Mouse (Mus musculus): ENCODE measurements at regions not wholly inside any gene's neighbourhood (a gene's known extent, or its start where the extent isn't known, plus 50 kb on each side); places are given as distances from the start of the nearest gene placed in this dataset.

DNA sequence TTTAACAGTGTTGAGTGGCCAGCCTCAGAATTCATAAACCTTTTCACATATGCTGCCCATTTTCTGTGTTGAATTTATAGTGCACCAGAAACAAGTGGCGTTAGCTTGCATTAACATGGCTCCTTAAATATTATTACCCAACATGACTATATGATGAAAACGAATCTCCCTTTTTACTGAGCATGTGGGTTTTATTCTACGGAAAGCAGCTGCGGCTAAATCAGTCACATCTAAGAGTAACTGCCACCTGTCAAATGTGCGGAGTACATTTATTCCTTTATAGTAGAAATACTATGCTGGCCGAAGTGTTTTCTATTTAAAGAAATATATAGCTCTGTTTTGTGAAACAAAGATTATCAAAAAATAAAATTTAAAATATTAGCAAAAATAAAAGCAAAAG, 188.5 kb upstream of the Adamts5 start:
- no peaks in the 10 kb centered on the region for H3K36me3 ChIP-seq (ENCODE audit: control insufficient read depth, insufficient read depth, low read length)
- no peak overlapping the region for H3K4me3 ChIP-seq (ENCODE audit: insufficient read depth, low read depth, low read length)
- no peak overlapping the region for H3K27ac ChIP-seq (ENCODE audit: insufficient read depth, low read depth, low read length)
- DNase-seq = no peak
- 92% methylated on average over 6 of the region's 6 CpGs for WGBS
- H3K4me1 ChIP-seq (ENCODE audit: control insufficient read depth, insufficient read depth, low read length) = no peaks in the 10 kb centered on the region
- TF ChIP-seq CTCF (conservative IDR thresholded peaks at IDR 0.05; ENCODE audit: insufficient read depth, insufficient read length, low read depth, low read length) (no peak), POLR2A (IDR thresholded peaks at IDR 0.05; ENCODE audit: low read depth, low read length) (no peak)
- H3K27me3 ChIP-seq (replicated peaks; ENCODE audit: control insufficient read depth, insufficient read depth, low read length) = no peaks in the 10 kb centered on the region

DNA sequence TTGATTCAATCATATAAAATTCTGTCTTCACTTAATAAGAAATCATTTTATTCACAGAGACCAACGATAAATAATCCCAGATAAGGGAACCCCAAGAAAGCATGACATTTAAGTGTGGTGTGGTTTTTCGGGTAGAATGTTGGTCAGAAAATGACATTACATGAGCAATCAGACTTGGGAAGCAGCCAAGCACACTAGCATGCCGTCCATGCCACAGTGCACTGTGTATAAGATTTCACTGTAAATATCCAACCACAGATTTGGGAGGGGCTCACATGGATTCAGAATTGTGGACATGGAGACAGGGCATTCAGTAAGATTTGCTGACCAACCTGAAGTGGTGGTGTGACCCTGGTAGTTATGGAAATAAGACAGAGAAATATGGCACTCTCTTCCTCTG, 185.8 kb upstream of the Adamts5 start:
- no peaks in the 10 kb centered on the region for H3K36me3 ChIP-seq (ENCODE audit: control insufficient read depth, insufficient read depth, low read length)
- WGBS = 62% methylated on average over 3 of the region's 3 CpGs
- H3K4me3 ChIP-seq (ENCODE audit: insufficient read depth, low read depth, low read length) = no peak overlapping the region
- DNase-seq = no peak
- no peaks in the 10 kb centered on the region for H3K4me1 ChIP-seq (ENCODE audit: control insufficient read depth, insufficient read depth, low read length)
- no peaks in the 10 kb centered on the region for H3K27me3 ChIP-seq (replicated peaks; ENCODE audit: control insufficient read depth, insufficient read depth, low read length)
- TF ChIP-seq POLR2A (IDR thresholded peaks at IDR 0.05; ENCODE audit: low read depth, low read length) (no peak), CTCF (conservative IDR thresholded peaks at IDR 0.05; ENCODE audit: insufficient read depth, insufficient read length, low read depth, low read length) (no peak)
- H3K27ac ChIP-seq (ENCODE audit: insufficient read depth, low read depth, low read length) = no peak overlapping the region

DNA sequence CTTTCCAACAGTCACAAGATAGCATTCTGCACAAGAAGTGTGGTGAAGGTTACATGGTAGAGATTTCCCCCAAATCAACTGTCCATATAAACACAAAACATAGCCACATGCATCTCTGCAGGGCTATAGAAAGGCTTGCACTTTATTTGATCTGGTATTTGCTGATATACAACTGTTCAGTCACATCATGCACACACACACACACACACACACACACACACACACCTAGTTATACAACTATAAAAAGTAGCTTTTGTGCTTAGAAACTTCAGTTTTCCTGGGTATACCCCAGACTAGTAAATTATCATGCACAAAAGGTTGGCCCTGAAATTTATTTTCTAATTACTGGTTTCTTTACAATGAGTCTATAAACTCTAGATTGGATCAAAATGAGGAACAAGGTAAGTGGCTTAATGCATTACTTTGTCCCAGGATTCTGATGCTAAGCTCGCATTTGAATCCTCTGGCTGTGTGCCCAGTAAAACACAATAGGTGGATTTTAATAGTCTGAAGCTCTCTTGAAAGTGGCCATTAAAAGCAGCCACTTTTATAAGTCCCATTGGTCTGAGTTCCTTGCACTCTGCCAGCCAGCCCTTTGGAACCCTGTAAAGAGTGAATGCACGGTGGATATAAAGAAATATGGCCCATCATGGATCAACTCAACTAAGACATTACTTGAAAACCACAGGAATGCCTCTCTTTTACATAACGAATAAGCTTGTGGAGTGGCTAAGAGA, 166.2 kb upstream of the Adamts5 start:
- no peaks in the 10 kb centered on the region for H3K27me3 ChIP-seq (replicated peaks; ENCODE audit: control insufficient read depth, insufficient read depth, low read length)

DNA sequence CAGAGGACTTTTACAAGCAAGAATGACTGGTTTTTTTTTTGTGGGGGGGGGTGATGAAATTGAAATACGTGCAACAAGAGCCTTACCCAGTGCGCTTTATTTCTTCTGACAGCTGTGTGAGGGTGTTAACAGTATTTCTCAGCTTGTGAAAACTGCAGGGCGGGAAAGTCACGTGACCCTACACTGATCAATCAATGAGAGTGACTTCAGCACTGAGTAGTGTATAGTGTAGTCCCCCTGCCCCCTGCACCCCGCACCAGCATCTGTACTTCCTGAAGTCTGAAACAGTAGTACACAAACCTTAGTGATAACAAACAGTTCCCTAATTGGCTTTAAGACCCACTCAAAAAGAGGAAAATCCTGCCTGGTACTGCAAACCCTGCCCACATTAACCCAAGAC, 158.5 kb upstream of the Adamts5 start:
- Histone ChIP-seq H3K27ac (ENCODE audit: insufficient read depth, low read depth, low read length) (no peak overlapping the region), H3K4me1 (ENCODE audit: control insufficient read depth, insufficient read depth, low read length) (no peaks in the 10 kb centered on the region), H3K27me3 (replicated peaks; ENCODE audit: control insufficient read depth, insufficient read depth, low read length) (no peaks in the 10 kb centered on the region), H3K4me3 (ENCODE audit: insufficient read depth, low read depth, low read length) (no peak overlapping the region), H3K36me3 (ENCODE audit: control insufficient read depth, insufficient read depth, low read length) (no peaks in the 10 kb centered on the region)
- TF ChIP-seq CTCF (conservative IDR thresholded peaks at IDR 0.05; ENCODE audit: insufficient read depth, insufficient read length, low read depth, low read length) (no peak), POLR2A (IDR thresholded peaks at IDR 0.05; ENCODE audit: low read depth, low read length) (no peak)
- WGBS = 73% methylated on average over 5 of the region's 5 CpGs
- no peak for DNase-seq

More for the DNA sequence above, 166.2 kb upstream of the Adamts5 start:
- H3K4me1 ChIP-seq (ENCODE audit: control insufficient read depth, insufficient read depth, low read length) = no peaks in the 10 kb centered on the region
- WGBS = 44% methylated on average over 3 of the region's 3 CpGs
- TF ChIP-seq POLR2A (IDR thresholded peaks at IDR 0.05; ENCODE audit: low read depth, low read length) (no peak), CTCF (conservative IDR thresholded peaks at IDR 0.05; ENCODE audit: insufficient read depth, insufficient read length, low read depth, low read length) (no peak)
- H3K36me3 ChIP-seq (ENCODE audit: control insufficient read depth, insufficient read depth, low read length) = no peaks in the 10 kb centered on the region
- no peak overlapping the region for H3K4me3 ChIP-seq (ENCODE audit: insufficient read depth, low read depth, low read length)
- no peak overlapping the region for H3K27ac ChIP-seq (ENCODE audit: insufficient read depth, low read depth, low read length)
- no peak for DNase-seq

DNA sequence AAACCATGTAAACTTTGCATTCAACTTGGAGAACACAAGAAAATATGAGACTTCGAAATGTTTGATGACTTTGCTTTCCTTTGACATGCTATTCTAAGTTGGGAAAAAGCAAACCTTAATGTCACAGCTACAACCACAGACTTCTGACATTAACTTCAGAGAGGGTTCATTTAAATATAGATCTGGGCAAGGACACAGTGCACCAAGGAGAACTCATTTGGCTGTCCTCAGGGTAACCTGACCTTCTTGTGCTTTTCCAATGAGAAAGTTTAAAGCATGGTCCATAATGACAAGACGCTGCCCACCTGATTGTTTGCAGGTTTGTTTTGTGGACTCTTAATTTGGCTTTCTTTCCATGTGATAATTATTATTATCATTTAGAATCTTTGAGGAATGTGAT, 143.1 kb upstream of the Adamts5 start:
- Histone ChIP-seq H3K4me1 (ENCODE audit: control insufficient read depth, insufficient read depth, low read length) (no peaks in the 10 kb centered on the region), H3K27me3 (replicated peaks; ENCODE audit: control insufficient read depth, insufficient read depth, low read length) (no peaks in the 10 kb centered on the region), H3K36me3 (ENCODE audit: control insufficient read depth, insufficient read depth, low read length) (no peaks in the 10 kb centered on the region), H3K27ac (ENCODE audit: insufficient read depth, low read depth, low read length) (no peak overlapping the region), H3K4me3 (ENCODE audit: insufficient read depth, low read depth, low read length) (no peak overlapping the region)
- no peak for DNase-seq
- TF ChIP-seq CTCF (conservative IDR thresholded peaks at IDR 0.05; ENCODE audit: insufficient read depth, insufficient read length, low read depth, low read length) (no peak), POLR2A (IDR thresholded peaks at IDR 0.05; ENCODE audit: low read depth, low read length) (no peak)
- 88% methylated on average over 2 of the region's 2 CpGs for WGBS

DNA sequence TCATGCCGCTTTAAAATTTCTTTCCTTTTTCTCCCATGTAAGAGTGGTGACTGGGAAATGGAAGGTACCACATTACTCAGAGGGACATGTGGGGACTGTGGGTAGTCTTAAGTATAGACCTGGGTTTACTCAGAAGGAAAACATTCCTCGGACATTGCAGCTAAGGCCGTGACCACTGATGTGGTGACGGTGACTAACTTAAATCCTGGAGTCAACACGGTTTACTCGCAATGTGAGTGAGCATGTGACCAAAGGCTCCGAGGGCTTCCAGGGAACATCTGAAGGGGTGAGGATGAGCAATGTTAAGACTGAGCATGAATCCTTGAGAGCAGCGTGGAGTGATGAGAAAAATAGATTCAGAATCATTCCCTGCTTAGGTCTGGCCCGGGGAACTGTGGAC, 133.1 kb upstream of the Adamts5 start:
- WGBS = 89% methylated on average over 9 of the region's 9 CpGs
- TF ChIP-seq CTCF (conservative IDR thresholded peaks at IDR 0.05; ENCODE audit: insufficient read depth, insufficient read length, low read depth, low read length) (no peak), POLR2A (IDR thresholded peaks at IDR 0.05; ENCODE audit: low read depth, low read length) (no peak)
- no peaks in the 10 kb centered on the region for H3K4me1 ChIP-seq (ENCODE audit: control insufficient read depth, insufficient read depth, low read length)

DNA sequence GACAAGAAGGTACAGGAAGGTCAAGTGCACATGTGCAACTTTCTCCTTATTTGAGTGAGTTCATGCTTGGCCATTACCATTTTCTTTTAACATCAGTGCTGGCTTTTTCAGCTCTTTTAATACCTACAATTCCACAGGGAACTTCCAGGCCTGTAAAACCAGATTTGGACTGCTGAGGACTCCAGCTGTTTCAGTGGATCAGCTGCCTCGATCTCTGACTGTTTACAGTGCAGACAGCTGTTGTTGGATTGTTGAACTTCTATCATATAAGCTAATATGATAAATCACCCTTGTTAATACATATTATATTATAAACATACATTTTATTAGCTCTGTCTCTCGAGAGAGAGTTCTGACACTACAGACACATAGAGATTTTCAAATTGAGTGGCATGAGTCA, 126.1 kb upstream of the Adamts5 start:
- no peak for DNase-seq
- Histone ChIP-seq H3K27me3 (replicated peaks; ENCODE audit: control insufficient read depth, insufficient read depth, low read length) (no peaks in the 10 kb centered on the region), H3K36me3 (ENCODE audit: control insufficient read depth, insufficient read depth, low read length) (no peaks in the 10 kb centered on the region), H3K4me3 (ENCODE audit: insufficient read depth, low read depth, low read length) (no peak overlapping the region), H3K4me1 (ENCODE audit: control insufficient read depth, insufficient read depth, low read length) (no peaks in the 10 kb centered on the region), H3K27ac (ENCODE audit: insufficient read depth, low read depth, low read length) (no peak overlapping the region)
- TF ChIP-seq CTCF (conservative IDR thresholded peaks at IDR 0.05; ENCODE audit: insufficient read depth, insufficient read length, low read depth, low read length) (no peak), POLR2A (IDR thresholded peaks at IDR 0.05; ENCODE audit: low read depth, low read length) (no peak)
- WGBS = 77% methylated on average over 2 of the region's 2 CpGs

More for the DNA sequence above, 133.1 kb upstream of the Adamts5 start:
- H3K4me3 ChIP-seq (ENCODE audit: insufficient read depth, low read depth, low read length) = no peak overlapping the region
- H3K27me3 ChIP-seq (replicated peaks; ENCODE audit: control insufficient read depth, insufficient read depth, low read length) = no peaks in the 10 kb centered on the region
- H3K36me3 ChIP-seq (ENCODE audit: control insufficient read depth, insufficient read depth, low read length) = no peaks in the 10 kb centered on the region
- H3K27ac ChIP-seq (ENCODE audit: insufficient read depth, low read depth, low read length) = no peak overlapping the region
- no peak for DNase-seq

Measured in kidney, adult 2 months (tissue).